In genomic region chr17:12297978-12298377, GRCm38 (mm10) we compare ENCODE assay signal across 11 mouse cellular contexts. TPM values are rescaled to one million over a fixed set of nuclear protein-coding genes. Genes with fewer than 3 reads are reported as not detected.
DNase-seq lines count a peak whose midpoint lies in the region; ATAC-seq and TF ChIP-seq lines count a peak whose summit lies in the region.
"Had no signal": no experiment of that assay in that cellular context is flagged by ENCODE, and none has a peak within 500 bp of the region (broad histone marks: within the 10 kb centered on the region; RNA-seq: fewer than 3 reads in every experiment).

No protein-coding gene starts in this region.

- intact Hi-C loops in heart, adult 2 months (cut with DNase I), result no loop called here
- intact Hi-C loops in heart, postnatal 14 days (cut with DNase I), result no loop called here

- H3K27me3 ChIP-seq in heart, adult 2 months (ENCODE audit: control insufficient read depth, insufficient read depth, low read length), result no peaks in the 10 kb centered on the region
- H3K27me3 ChIP-seq in liver, embryonic 16.5 days (ENCODE audit: control insufficient read depth, insufficient read depth, low read depth, low read length), result no peaks in the 10 kb centered on the region
- H3K27me3 ChIP-seq in intestine, embryonic 16.5 days (replicated peaks; ENCODE audit: control insufficient read depth, insufficient read depth, low read length), result no peaks in the 10 kb centered on the region
- no peaks in the 10 kb centered on the region for H3K27me3 ChIP-seq in small intestine, adult 2 months (ENCODE audit: control insufficient read depth, insufficient read depth, low read length)
- H3K27me3 ChIP-seq: embryonic facial prominence, embryonic 13.5 days had no signal

- TF ChIP-seq EP300 in heart, adult 2 months (IDR thresholded peaks at IDR 0.05; ENCODE audit: insufficient read depth, low read depth, low read length), result no peak

- no peak overlapping the region for H3K9ac ChIP-seq in heart, adult 2 months (ENCODE audit: low read depth, low read length)
- no peak overlapping the region for H3K9ac ChIP-seq in liver, embryonic 16.5 days (ENCODE audit: low read depth, low read length)
- peak overlapping the region; percentile 46; the same call in 1 of the 2 replicates for H3K9ac ChIP-seq in intestine, embryonic 16.5 days (ENCODE audit: low read depth, low read length)
- H3K9ac ChIP-seq: embryonic facial prominence, embryonic 13.5 days had no signal

- 82% methylated on average over 4 of the region's 4 CpGs for WGBS in heart, adult 2 months
- 66% methylated on average over 4 of the region's 4 CpGs for WGBS in liver, embryonic 16.5 days (ENCODE audit: insufficient replicate concordance)
- WGBS in intestine, embryonic 16.5 days, result 56% methylated on average over 4 of the region's 4 CpGs
- 33% methylated on average over 4 of the region's 4 CpGs for WGBS in small intestine, adult 2 months

- H3K79me2 ChIP-seq in heart, adult 2 months (replicated peaks; ENCODE audit: control insufficient read depth, insufficient read depth, low read length), result peaks cover 7% of the 10 kb centered on the region

- H3K36me3 ChIP-seq in heart, adult 2 months (ENCODE audit: control insufficient read depth, insufficient read depth, low read length), result no peaks in the 10 kb centered on the region
- no peaks in the 10 kb centered on the region for H3K36me3 ChIP-seq in liver, embryonic 16.5 days (ENCODE audit: control insufficient read depth, insufficient read depth)
- no peaks in the 10 kb centered on the region for H3K36me3 ChIP-seq in intestine, embryonic 16.5 days (ENCODE audit: control insufficient read depth, insufficient read depth, low read length)
- H3K36me3 ChIP-seq in small intestine, adult 2 months (ENCODE audit: control insufficient read depth, insufficient read depth, low read length), result no peaks in the 10 kb centered on the region
- H3K36me3 ChIP-seq: embryonic facial prominence, embryonic 13.5 days had no signal

- no peak for ATAC-seq in liver, embryonic 16.5 days (ENCODE audit: low read depth)
- peak; percentile 85 for ATAC-seq in intestine, embryonic 16.5 days

- H3K27ac ChIP-seq in heart, adult 2 months, result peak overlapping the region; percentile 12; the same call in 1 of the 2 replicates
- peak overlapping the region; percentile 36; the same call in 1 of the 2 replicates for H3K27ac ChIP-seq in liver, embryonic 16.5 days (ENCODE audit: low read length)
- peak overlapping the region; percentile 92 for H3K27ac ChIP-seq in intestine, embryonic 16.5 days (ENCODE audit: low read length)
- peak overlapping the region; percentile 98 for H3K27ac ChIP-seq in small intestine, adult 2 months (ENCODE audit: insufficient read depth, low read depth, low read length)
- H3K27ac ChIP-seq: embryonic facial prominence, embryonic 13.5 days had no signal

- no peak for TF ChIP-seq CTCF in heart, adult 2 months (IDR thresholded peaks at IDR 0.05)
- TF ChIP-seq CTCF in small intestine, adult 2 months (IDR thresholded peaks at IDR 0.05; ENCODE audit: extremely low read depth, insufficient read length, insufficient replicate concordance, low read depth, low read length), result no peak

- no peak for TF ChIP-seq POLR2A in heart, adult 2 months (IDR thresholded peaks at IDR 0.05; ENCODE audit: insufficient read depth, low read depth, low read length)
- TF ChIP-seq POLR2A in small intestine, adult 2 months (IDR thresholded peaks at IDR 0.05; ENCODE audit: low read depth, low read length), result no peak

- DNase-seq in heart, adult 2 months, result peak in 1 of 2 experiments; percentile 23
- no peak for DNase-seq in heart, postnatal 14 days
- DNase-seq in liver, result no peak
- no peak for DNase-seq in thymus, adult 18-20 months
- DNase-seq in layer of hippocampus, postnatal 14 days (ENCODE audit: low spot score in 2 of 2), result no peak
- DNase-seq: cerebellum, postnatal 14 days; right cerebral cortex, adult 18-20 months had no signal

- H3K4me3 ChIP-seq in heart, adult 2 months, result no peak overlapping the region
- no peak overlapping the region for H3K4me3 ChIP-seq in liver, embryonic 16.5 days (ENCODE audit: low read depth, low read length)
- H3K4me3 ChIP-seq in intestine, embryonic 16.5 days (ENCODE audit: low read length), result no peak overlapping the region
- H3K4me3 ChIP-seq in small intestine, adult 2 months (ENCODE audit: low read depth, low read length), result peak overlapping the region; percentile 15
- H3K4me3 ChIP-seq: embryonic facial prominence, embryonic 13.5 days had no signal

- H3K9me3 ChIP-seq in liver, embryonic 16.5 days (replicated peaks; ENCODE audit: control insufficient read depth, low read length), result no peaks in the 10 kb centered on the region
- H3K9me3 ChIP-seq in intestine, embryonic 16.5 days (ENCODE audit: control insufficient read depth, low read length), result no peaks in the 10 kb centered on the region
- H3K9me3 ChIP-seq: embryonic facial prominence, embryonic 13.5 days had no signal

- peaks cover 18% of the 10 kb centered on the region for H3K4me1 ChIP-seq in heart, adult 2 months (ENCODE audit: control insufficient read depth, insufficient read depth, low read length)
- H3K4me1 ChIP-seq in liver, embryonic 16.5 days (ENCODE audit: control insufficient read depth, low read depth, low read length), result peaks cover 10% of the 10 kb centered on the region
- peaks cover 32% of the 10 kb centered on the region for H3K4me1 ChIP-seq in intestine, embryonic 16.5 days (ENCODE audit: control insufficient read depth, insufficient read depth, low read length)
- peaks cover 32% of the 10 kb centered on the region for H3K4me1 ChIP-seq in small intestine, adult 2 months (ENCODE audit: control insufficient read depth, insufficient read depth, insufficient read length, low read length)

- no peak overlapping the region for H3K4me2 ChIP-seq in liver, embryonic 16.5 days (ENCODE audit: low read depth, low read length)
- H3K4me2 ChIP-seq in intestine, embryonic 16.5 days (ENCODE audit: low read depth, low read length), result peak overlapping the region; percentile 22; the same call in 1 of the 2 replicates
- H3K4me2 ChIP-seq: embryonic facial prominence, embryonic 13.5 days had no signal

RNA-seq across cellular contexts. Expression of gene Map3k4, which starts 20.6 kb away (rescaled TPM):
- total RNA-seq in heart, adult 2 months (2021), result 10 to 100 TPM; 43.7 to 51.3 TPM
- polyA plus RNA-seq in heart, adult 2 months (2012; rRNA removed), result 12.2 and 17.2 TPM in 2 replicates
- total RNA-seq in heart, postnatal 14 days (2021), result 10 to 100 TPM; 36.5 to 37.5 TPM
- 9.5 and 9.9 TPM in 2 replicates for polyA plus RNA-seq in liver, embryonic 16.5 days (2015; fragmentation: Nextera tagmentation; extraction: Ambion mirVana)
- polyA plus RNA-seq in intestine, embryonic 16.5 days (2015; fragmentation: Nextera tagmentation; extraction: Ambion mirVana), result 25.6 and 28.3 TPM in 2 replicates
- polyA plus RNA-seq in small intestine, adult 2 months (2012; rRNA removed), result 30.0 and 44.2 TPM in 2 replicates
- 10 to 100 TPM; 41.5 to 46.0 TPM for total RNA-seq in layer of hippocampus, postnatal 14 days (2021)

Comparison
In these comparisons a context has a peak if more than half of its experiments do, and no peak if none do; other contexts are left out.
1. H3K27ac ChIP-seq: peak in every context shown above with its lines; median percentile 98 in small intestine, adult 2 months; 92 in intestine, embryonic 16.5 days; 36 in liver, embryonic 16.5 days; 12 in heart, adult 2 months.